Mouse (Mus musculus) effector memory CD4-positive, alpha-beta T cell, adult 5 months (primary cell): ENCODE measurements around the gene Rhox2c. TPM values are rescaled to one million over a fixed set of nuclear protein-coding genes. Genes with fewer than 3 reads are reported as not detected.

ENCODE experiments used
- polyA plus RNA-seq: library from polyadenylated mRNA; unstranded; fragments of 100-300 nt; shearing (Covaris generic); gene quantifications from one replicate; pipeline ENCODE4 v1.2.1, GENCODE M21; 2017

Rhox2c gene
- polyA plus RNA-seq, result not detected

GRCm38 (mm10) chrX:37453380-37453779 lies at the start of gene Rhox2c:
Rhox2c (plus strand) TSS chrX:37453680.

GRCm38 (mm10) chrX:37411767-37412166 lies 41.7 kb upstream of the Rhox2c start, which contains the start of gene Rhox2b:
Rhox2b (plus strand) TSS chrX:37412067.

DNA sequence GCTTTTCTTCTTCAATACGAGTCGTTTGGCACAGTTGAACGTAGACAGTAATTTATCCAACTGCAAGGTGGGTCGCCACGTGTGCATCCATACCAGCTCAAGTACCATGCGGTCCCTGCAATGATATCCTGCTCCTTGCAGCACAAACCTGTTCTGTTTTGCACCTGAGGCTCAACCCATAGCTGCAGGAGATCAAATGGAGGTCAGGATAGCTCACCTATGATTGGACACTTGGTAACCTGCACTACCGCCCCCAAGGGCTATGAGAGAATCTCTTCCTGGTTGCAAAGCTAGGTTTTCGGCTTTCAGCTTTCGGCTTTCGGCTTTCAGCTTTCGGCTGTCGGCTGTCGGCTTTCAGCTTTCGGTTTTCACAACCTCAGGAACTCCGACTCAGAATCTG lies 21.3 kb upstream of the Rhox2c start, which contains the start of gene Rhox4b:
Rhox4b (plus strand) TSS at position 301 of the 400 bp plus-strand sequence.

GRCm38 (mm10) chrX:37458285-37458684 lies 4.8 kb downstream of the Rhox2c start, which contains the start of gene Rhox3c:
Rhox3c (plus strand) TSS chrX:37458585.

GRCm38 (mm10) chrX:37480037-37480436 lies 26.6 kb downstream of the Rhox2c start, which contains the start of gene Rhox4c:
Rhox4c (plus strand) TSS chrX:37480337.

GRCm38 (mm10) chrX:37514059-37514458 lies 60.6 kb downstream of the Rhox2c start, which contains the start of gene Rhox4d:
Rhox4d (plus strand) TSS chrX:37514359.

Other genes starting within 250 kb of the Rhox2c start
- not detected for gene Gm9, start 242.6 kb upstream of the Rhox2c start, polyA plus RNA-seq
- gene Rhox1, start 231.4 kb upstream of the Rhox2c start, polyA plus RNA-seq, result not detected
- not detected for gene Rhox2a, start 208.7 kb upstream of the Rhox2c start, polyA plus RNA-seq
- gene Rhox3a, start 203.8 kb upstream of the Rhox2c start, polyA plus RNA-seq, result not detected
- gene Rhox4a, start 188.3 kb upstream of the Rhox2c start, polyA plus RNA-seq, result not detected
- not detected for gene Rhox3a2, start 73.7 kb upstream of the Rhox2c start, polyA plus RNA-seq
- not detected for gene Rhox4a2, start 62.8 kb upstream of the Rhox2c start, polyA plus RNA-seq
- gene Rhox2b, start 41.6 kb upstream of the Rhox2c start, polyA plus RNA-seq, result not detected
- not detected for gene Rhox4b, start 21.2 kb upstream of the Rhox2c start, polyA plus RNA-seq
- gene Rhox3c, start 4.9 kb downstream of the Rhox2c start, polyA plus RNA-seq, result not detected
- not detected for gene Rhox4c, start 26.7 kb downstream of the Rhox2c start, polyA plus RNA-seq
- gene Rhox2d, start 39.7 kb downstream of the Rhox2c start, polyA plus RNA-seq, result not detected
- not detected for gene Rhox4d, start 60.7 kb downstream of the Rhox2c start, polyA plus RNA-seq
- gene Rhox2e, start 76.8 kb downstream of the Rhox2c start, polyA plus RNA-seq, result not detected
- gene Rhox3e, start 88.3 kb downstream of the Rhox2c start, polyA plus RNA-seq, result not detected
- gene Rhox4e, start 103.7 kb downstream of the Rhox2c start, polyA plus RNA-seq, result 0.61 TPM
- not detected for gene Rhox2f, start 117.7 kb downstream of the Rhox2c start, polyA plus RNA-seq
- gene Rhox3f, start 127.3 kb downstream of the Rhox2c start, polyA plus RNA-seq, result not detected
- gene Rhox4f, start 154.0 kb downstream of the Rhox2c start, polyA plus RNA-seq, result 0.22 TPM
- not detected for gene Rhox3g, start 174.9 kb downstream of the Rhox2c start, polyA plus RNA-seq
- gene Rhox2g, start 189.8 kb downstream of the Rhox2c start, polyA plus RNA-seq, result not detected
- not detected for gene Rhox4g, start 197.6 kb downstream of the Rhox2c start, polyA plus RNA-seq
- gene Rhox3h, start 215.1 kb downstream of the Rhox2c start, polyA plus RNA-seq, result not detected
- gene Rhox2h, start 219.6 kb downstream of the Rhox2c start, polyA plus RNA-seq, result not detected